Mouse (Mus musculus): ENCODE results near the gene Galnt10.

DNA sequence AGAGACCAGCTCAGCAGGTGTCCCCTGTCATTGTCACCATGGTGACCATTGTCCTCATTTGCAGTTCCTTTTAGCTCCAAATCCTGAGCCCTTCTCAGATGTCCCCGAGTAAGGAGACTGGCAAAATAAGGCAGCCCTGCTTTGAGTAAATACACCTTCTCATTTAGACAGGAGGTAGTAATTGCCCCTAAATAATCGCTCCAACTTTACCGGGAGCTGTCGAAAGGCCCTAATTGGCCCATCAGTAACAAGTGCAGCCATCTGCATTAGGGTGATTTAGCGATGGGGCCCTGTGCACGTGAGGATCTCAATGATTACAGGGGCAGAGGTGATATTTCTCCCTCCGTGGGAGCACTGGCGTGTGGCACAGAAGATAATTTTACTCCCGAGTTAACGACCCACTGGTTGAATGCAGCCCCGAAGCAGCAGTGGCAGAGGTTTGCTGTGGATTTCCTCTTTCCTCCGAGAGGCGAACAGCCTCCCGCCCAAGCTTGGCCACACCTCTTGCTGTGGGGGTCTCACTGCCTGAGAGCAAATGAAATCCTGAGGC, 115.3 kb downstream of the Galnt10 start:
- TF ChIP-seq POLR2A (IDR thresholded peaks at IDR 0.05; ENCODE audit: borderline replicate concordance, insufficient read depth, low read length): no peak
- TF ChIP-seq CTCF (IDR thresholded peaks at IDR 0.05; ENCODE audit: borderline replicate concordance, insufficient read depth, low read depth, low read length): no peak

All from cerebellum, adult 2 months (tissue).